Mouse (Mus musculus): ENCODE measurements around the gene Enoph1.

Gene Enoph1

GRCm38 (mm10) chr5:100071541-100071940, 31.8 kb downstream of the Enoph1 start:
- intact Hi-C loops (cut with DNase I): loop anchor here (2.0 to 5.0 kb wide), 4 partner anchors 91 to 251 kb away; no protein-coding TSS in a partner anchor

DNA sequence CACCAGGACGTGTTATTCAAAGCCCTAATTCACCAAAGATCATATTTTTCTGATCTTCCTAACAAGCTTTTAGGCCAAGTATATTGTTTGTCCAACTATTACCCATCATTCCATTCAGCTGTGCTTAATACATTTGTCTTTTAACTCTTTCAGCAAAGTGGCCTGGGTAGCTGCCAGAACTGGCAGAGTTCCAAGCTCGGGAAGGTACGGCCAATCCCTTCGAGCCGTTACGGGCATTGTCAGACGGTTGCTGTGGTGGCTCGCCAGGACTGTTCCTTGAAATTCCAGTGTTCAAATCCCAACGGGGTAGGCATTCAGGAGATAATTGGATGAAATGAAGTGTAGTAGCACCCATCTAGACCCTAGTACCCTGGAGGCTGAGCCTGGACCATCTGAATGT, 32.8 kb downstream of the Enoph1 start:
- intact Hi-C loops (cut with DNase I): loop anchor here (5.0 kb wide), 3 partner anchors 90 to 250 kb away; no protein-coding TSS in a partner anchor

DNA sequence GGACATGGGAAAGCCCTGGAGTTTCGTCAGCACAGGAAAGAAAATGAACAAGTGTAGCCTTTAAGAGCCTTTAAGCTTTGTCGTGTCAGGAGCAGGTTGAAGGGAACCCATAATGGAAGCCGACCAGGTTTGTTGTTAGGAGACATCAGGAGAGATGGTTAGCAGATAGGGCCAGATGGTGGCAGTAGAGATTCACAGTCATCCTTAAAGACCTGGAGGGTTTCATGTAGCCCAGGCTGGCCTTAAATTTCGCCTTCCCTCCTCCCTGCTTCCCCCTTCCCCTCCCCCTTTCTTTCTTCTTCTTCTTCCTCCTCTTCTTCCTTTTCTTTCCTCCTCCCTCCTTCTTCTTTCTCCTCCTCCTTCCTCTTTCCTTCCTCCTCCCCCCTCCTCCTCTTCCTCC, 34.8 kb downstream of the Enoph1 start:
- intact Hi-C loops (cut with DNase I): loop anchor here (5.0 kb wide), 3 partner anchors 88 to 248 kb away; no protein-coding TSS in a partner anchor

- intact Hi-C loops (cut with DNase I): no loop called here
Observed at GRCm38 (mm10) chr5:100079040-100079930, 39.5 kb downstream of the Enoph1 start.

DNA sequence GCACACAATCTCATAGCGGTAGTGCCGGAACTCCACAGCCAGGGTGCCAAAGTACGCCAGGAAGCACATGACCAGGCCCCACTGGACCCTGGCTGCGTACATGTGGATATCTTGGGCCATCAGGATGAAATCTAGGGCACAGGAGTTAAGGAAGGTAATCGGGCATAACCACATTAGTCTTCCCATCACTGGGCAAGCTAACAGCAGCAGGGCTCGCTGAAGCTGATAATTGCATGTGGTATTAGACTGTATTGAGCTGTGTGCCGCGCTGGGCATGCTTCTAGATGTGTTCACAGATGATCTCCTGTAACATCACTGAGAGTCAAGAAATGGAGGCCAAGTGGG, 40.1 kb downstream of the Enoph1 start:
- intact Hi-C loops (cut with DNase I): no loop called here

GRCm38 (mm10) chr5:100082006-100082405, 42.2 kb downstream of the Enoph1 start:
- intact Hi-C loops (cut with DNase I): no loop called here

DNA sequence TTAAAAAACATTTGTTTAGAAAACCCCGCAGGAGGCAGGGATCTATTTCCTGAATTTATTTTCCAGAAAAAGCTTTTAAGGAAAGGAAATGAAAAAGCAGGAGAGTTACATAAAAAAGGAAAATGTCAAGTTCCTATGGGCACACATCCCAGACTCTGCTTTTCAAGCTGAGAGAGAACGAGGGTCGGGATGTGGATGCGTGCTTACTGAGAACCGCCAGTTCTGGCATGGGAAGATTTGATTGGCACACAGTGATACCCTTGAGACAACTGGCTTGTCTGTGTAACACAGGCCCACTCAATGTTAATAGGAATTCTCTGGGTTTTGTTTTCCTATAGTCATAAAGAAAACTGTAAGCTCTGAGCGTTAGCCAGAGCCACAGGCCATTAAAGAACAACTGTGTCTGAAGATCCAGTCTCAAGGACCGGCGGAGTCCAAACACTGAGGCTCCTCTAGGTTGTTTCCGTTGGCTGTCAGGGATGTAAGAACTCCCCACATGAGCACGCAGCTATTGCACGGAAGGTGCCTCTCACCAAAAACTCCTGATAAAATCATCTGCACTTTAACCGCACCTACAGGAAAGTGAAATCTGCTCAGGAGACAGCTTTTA, 44.3 kb downstream of the Enoph1 start:
- intact Hi-C loops (cut with DNase I): no loop called here

DNA sequence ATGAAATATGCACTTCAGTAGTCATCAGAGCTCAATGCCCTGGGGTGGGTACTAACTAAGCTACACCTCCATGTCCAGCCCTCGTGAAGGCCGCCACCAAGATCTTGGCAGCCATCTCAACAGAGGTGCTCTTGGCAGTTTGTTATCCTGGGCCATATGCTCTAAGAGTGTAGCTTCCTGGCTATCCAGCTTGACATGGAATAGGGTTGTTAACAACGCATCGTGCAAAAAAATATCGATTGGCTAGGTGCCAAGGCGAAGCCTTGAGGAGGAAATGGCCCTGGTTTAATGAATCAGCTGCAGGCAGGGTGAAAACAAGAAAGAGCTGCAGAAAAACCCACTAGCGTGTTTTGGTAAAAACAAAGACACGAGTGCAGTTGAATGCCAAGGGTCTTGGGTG, 45.3 kb downstream of the Enoph1 start:
- intact Hi-C loops (cut with DNase I): no loop called here

- intact Hi-C loops (cut with DNase I): no loop called here
Observed at GRCm38 (mm10) chr5:100090515-100091262, 50.9 kb downstream of the Enoph1 start.

DNA sequence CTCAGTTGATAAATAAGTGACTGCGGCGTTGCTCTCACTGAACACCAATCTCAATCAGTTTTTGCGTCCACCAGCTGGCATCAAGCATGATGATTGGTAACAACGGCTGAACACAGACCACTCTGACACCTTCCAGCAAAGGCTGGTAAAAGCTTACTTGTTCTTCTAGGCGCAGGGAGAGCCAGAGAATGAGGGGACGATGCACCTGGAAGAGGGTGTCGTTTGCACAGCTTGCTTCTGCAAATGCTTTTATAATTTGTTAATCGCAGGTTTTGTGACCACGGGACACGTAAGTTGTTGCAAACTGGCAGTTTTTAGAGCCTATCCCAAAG, 51.4 kb downstream of the Enoph1 start:
- intact Hi-C loops (cut with DNase I): no loop called here

DNA sequence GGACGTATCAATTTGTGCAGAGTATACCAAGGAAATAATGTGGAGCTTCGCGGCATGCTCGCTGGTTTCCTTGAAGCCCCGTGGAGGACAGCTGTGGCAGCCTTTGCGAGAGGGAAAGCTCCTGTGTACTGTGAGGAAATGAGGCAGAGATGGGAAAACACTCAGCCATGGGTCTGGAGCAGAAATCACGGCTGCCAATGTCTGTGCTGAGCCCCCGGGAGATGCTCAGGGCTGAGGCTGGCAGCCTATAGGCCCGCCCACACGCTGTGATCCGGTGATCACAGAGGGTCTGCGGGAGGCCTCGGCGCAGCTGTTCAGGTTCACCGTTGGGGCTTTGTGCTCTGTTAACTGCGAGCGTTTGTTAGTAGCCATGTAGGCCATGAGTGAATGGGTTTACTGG, 51.8 kb downstream of the Enoph1 start:
- intact Hi-C loops (cut with DNase I): no loop called here

DNA sequence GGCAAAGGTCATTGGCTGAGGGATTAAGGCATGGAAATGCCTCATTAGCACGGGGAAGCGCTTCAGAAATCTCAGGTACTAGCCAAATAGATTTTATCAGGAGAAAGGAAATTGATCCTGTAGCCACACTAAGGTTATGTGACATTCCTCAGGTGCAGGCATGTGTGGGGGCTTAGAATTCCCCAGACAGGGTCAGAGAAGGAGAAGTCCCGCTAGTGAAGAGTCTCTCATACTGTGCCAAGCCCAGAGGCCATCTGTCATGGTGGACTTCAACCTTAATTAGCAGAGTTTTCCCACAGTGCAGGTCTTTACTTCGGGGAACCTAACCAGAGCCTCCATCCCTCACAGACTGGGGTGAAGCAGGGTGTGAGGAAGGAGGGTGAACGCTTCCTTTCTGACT, 57.2 kb downstream of the Enoph1 start:
- intact Hi-C loops (cut with DNase I): no loop called here

DNA sequence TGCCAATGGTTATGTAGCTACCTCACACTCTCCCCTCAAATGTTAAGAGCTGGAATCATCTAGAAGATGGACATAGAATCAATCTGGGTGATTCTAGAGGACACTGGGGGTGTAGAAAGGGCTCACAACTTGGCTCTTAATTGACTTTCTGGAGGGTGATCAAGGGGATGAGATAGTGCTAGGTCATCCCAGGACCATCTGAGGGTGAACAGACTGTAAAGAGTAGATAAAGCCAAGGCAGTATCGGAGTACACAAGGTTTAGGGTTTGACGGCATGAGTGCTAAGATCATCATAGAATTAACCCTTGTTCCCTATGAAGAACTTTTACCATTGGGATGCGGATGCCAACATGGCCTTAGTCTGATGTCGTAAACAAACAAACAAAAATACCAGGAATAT, 58.2 kb downstream of the Enoph1 start:
- intact Hi-C loops (cut with DNase I): no loop called here

DNA sequence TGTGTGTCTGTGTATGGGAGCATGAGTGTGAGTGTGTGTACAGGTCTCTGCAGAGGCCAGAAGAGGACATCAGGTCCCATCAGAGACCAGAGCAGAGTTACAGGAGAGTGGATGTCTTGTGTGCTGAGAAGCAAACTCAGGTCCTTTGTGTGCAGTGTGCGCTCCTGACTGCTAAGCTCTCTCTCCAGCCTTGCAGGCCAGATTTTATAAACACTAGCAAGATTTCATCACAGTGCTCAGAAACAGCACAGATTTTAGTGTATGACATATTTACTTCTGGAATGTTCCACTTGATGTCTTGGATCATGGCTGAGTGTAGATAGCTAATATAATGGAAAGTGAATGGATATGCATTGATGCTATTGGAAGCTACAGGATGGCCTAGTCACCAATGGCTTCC, 62.6 kb downstream of the Enoph1 start:
- intact Hi-C loops (cut with DNase I): no loop called here

DNA sequence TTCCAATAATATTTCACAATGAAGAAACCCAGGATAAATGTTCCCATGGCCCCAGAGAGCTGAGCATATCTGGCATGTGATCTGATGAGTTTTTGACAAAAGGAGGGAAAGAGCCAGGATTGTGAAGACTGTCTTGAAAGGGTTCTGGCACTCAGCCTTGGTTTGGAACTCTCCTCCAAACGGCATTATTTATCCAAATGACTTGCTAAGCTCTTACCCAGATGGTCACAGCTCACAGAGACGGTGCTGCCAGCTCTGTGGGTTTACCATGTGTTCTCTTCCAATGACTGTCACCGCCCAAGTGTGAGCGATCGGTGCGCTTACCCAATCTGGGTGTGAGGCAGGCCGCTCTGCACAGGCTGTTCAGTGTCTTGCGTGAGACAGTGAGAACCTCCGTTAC, 69.1 kb downstream of the Enoph1 start:
- intact Hi-C loops (cut with DNase I): no loop called here

- intact Hi-C loops (cut with DNase I): no loop called here
Observed at GRCm38 (mm10) chr5:100109543-100110282, 69.9 kb downstream of the Enoph1 start.

GRCm38 (mm10) chr5:100110581-100110980, 70.8 kb downstream of the Enoph1 start:
- intact Hi-C loops (cut with DNase I): no loop called here

DNA sequence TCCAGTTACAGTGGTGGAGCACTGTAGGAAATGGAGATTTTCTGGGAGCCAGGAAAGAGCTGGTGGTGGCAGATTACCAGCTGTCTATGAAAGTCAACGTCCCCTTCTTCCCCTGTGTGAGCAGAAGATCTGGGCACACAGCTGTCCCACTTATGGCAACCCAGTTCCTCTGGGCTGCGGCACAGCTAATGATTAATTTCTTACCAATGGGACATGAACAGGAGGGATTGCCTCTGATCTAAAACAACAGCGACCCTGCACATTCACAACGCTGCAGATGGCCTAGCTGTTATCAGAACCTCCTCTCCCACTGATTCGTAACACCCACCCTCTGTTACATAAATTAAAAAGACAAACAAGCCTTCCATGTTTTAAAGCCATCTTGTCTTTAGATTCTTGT, 73.6 kb downstream of the Enoph1 start:
- intact Hi-C loops (cut with DNase I): no loop called here

Measured in adrenal gland (tissue).